Mouse (Mus musculus): Measurements from ENCODE around the gene Klhl41.

GRCm38 (mm10) chr2:69681931-69682330 is 12.0 kb downstream of the Klhl41 start:
- TF ChIP-seq POLR2A (IDR thresholded peaks at IDR 0.05; ENCODE audit: low read depth, low read length) (no peak), CTCF (IDR thresholded peaks at IDR 0.05; ENCODE audit: extremely low read depth, insufficient read depth, insufficient read length, insufficient replicate concordance) (no peak)
